Mouse (Mus musculus) left cerebral cortex, postnatal 10 days (tissue): ENCODE measurements around the gene Card9. TPM values are rescaled to one million over a fixed set of nuclear protein-coding genes. Genes with fewer than 3 reads are reported as not detected.

ENCODE experiments used
- DNase-seq, 2 experiments: peaks; one replicate each; pipeline ENCODE4 v3.0.0; 2021 to 2022; ENCODE audit warnings: low spot score in 2 of 2, mixed read lengths in 1 of 2; ENCODE audit errors: extremely low spot score in 1 of 2
- intact Hi-C: fragments of 180-260 bp; cut with DNase I; formaldehyde crosslinking; loops from one replicate; pipeline ENCODE4 v1.15.1; 2025
- total RNA-seq, 2 experiments: library from RNA; stranded (reverse); gene quantifications; 2 replicates each; pipeline ENCODE4 v1.2.3; 2021

Card9 gene
- total RNA-seq, 2 experiments from 2014 or later = 2.1 to 2.9 TPM

- no peak for DNase-seq
- intact Hi-C loops = no loop called here
Measured at GRCm38 (mm10) chr2:26339204-26339551, 21.5 kb downstream of the Card9 start.

GRCm38 (mm10) chr2:26338302-26339203 lies 22.2 kb downstream of the Card9 start:
- peak in 1 of 2 experiments; percentile 68 for DNase-seq
- intact Hi-C loops = no loop called here

GRCm38 (mm10) chr2:26330702-26331101 lies 30.0 kb downstream of the Card9 start:
- DNase-seq = no peak
- intact Hi-C loops = no loop called here

- intact Hi-C loops = no loop called here
- DNase-seq = no peak
Measured at GRCm38 (mm10) chr2:26330056-26330468, 30.7 kb downstream of the Card9 start.

- intact Hi-C loops = no loop called here
- DNase-seq = peak in 1 of 2 experiments; percentile 69
Measured at GRCm38 (mm10) chr2:26329402-26329801, 31.3 kb downstream of the Card9 start.

GRCm38 (mm10) chr2:26327852-26328251 lies 32.9 kb downstream of the Card9 start:
- DNase-seq = peak in 1 of 2 experiments; percentile 24
- intact Hi-C loops = no loop called here

GRCm38 (mm10) chr2:26325386-26326181 lies 35.1 kb downstream of the Card9 start:
- peak in 1 of 2 experiments; percentile 78 for DNase-seq
- intact Hi-C loops = no loop called here

- DNase-seq = no peak
- intact Hi-C loops = no loop called here
Measured at GRCm38 (mm10) chr2:26324917-26325316, 35.8 kb downstream of the Card9 start.

- intact Hi-C loops = no loop called here
- no peak for DNase-seq
Measured at GRCm38 (mm10) chr2:26323589-26324325, 37.0 kb downstream of the Card9 start.

GRCm38 (mm10) chr2:26320245-26321185 lies 40.2 kb downstream of the Card9 start:
- peak in 1 of 2 experiments; percentile 25 for DNase-seq
- intact Hi-C loops = no loop called here

GRCm38 (mm10) chr2:26319519-26320244 lies 41.0 kb downstream of the Card9 start:
- peak in 1 of 2 experiments; percentile 26 for DNase-seq
- intact Hi-C loops = no loop called here

GRCm38 (mm10) chr2:26319109-26319508 lies 41.6 kb downstream of the Card9 start:
- intact Hi-C loops = no loop called here
- DNase-seq = no peak

- no peak for DNase-seq
- intact Hi-C loops = no loop called here
Measured at GRCm38 (mm10) chr2:26317991-26318672, 42.6 kb downstream of the Card9 start.

GRCm38 (mm10) chr2:26317371-26317770 lies 43.3 kb downstream of the Card9 start:
- intact Hi-C loops = no loop called here
- no peak for DNase-seq

- no peak for DNase-seq
- intact Hi-C loops = no loop called here
Measured at GRCm38 (mm10) chr2:26316576-26317246, 44.0 kb downstream of the Card9 start.

- intact Hi-C loops = no loop called here
- DNase-seq = peak in 1 of 2 experiments; percentile 71
Measured at GRCm38 (mm10) chr2:26315925-26316311, 44.8 kb downstream of the Card9 start.
